Mouse (Mus musculus) megakaryocyte-erythroid progenitor cell, adult 5-6 weeks (primary cell): ENCODE results near the gene Bud31. TPM values are rescaled to one million over a fixed set of nuclear protein-coding genes. Genes with fewer than 3 reads are reported as not detected.
"Not testable (repeated sequence)": the region's sequence is repeated elsewhere in the genome, so short reads cannot be mapped to it uniquely, and the experiment has no call there.

Experiments
- ATAC-seq: replicated peaks from 2 replicates; pipeline ENCODE4 v1.8.0; 2016; ENCODE audit warnings: mild to moderate bottlenecking, inconsistent platforms; ENCODE audit not compliant: severe bottlenecking, poor library complexity, low FRiP score, low TSS enrichment
- total RNA-seq, 2 experiments: library from RNA; stranded (forward) in 1 of 2; stranded (reverse) in 1 of 2; fragments of 200-1000, 215-1000 nt in 1 of 2; fragments of >200 nt in 1 of 2; fragmentation: Nextera tagmentation in 1 of 2; gene quantifications; 2 replicates each; pipeline ENCODE4 v1.2.3; 2014 to 2017

Bud31 gene
- 141 and 226 TPM in 2 replicates for total RNA-seq (2014; fragmentation: Nextera tagmentation)
- 255 and 296 TPM in 2 replicates for total RNA-seq (2017)

GRCm38 (mm10) chr5:145139571-145140519 lies at the start of gene Bud31, which contains the start of gene Pdap1:
Gene Bud31, plus strand, starts transcription at chr5:145140362.
Gene Pdap1, minus strand, starts transcription at chr5:145140238.
- peak; percentile 85 for ATAC-seq

- no peak for ATAC-seq
Observed at GRCm38 (mm10) chr5:145096195-145096594, 44.0 kb upstream of the Bud31 start.

GRCm38 (mm10) chr5:145098340-145098821 lies 41.8 kb upstream of the Bud31 start:
- peak; percentile 52 for ATAC-seq

- no peak for ATAC-seq
Observed at GRCm38 (mm10) chr5:145100960-145101359, 39.2 kb upstream of the Bud31 start.

- not testable (repeated sequence) for ATAC-seq
Observed at GRCm38 (mm10) chr5:145101451-145101850, 38.7 kb upstream of the Bud31 start.

GRCm38 (mm10) chr5:145102706-145103105 lies 37.5 kb upstream of the Bud31 start:
- ATAC-seq, result no peak

- ATAC-seq, result no peak
Observed at GRCm38 (mm10) chr5:145104328-145104727, 35.8 kb upstream of the Bud31 start.

GRCm38 (mm10) chr5:145105694-145106275 lies 34.4 kb upstream of the Bud31 start:
- ATAC-seq, result no peak

- ATAC-seq, result no peak
Observed at GRCm38 (mm10) chr5:145110401-145110800, 29.8 kb upstream of the Bud31 start.

- ATAC-seq, result no peak
Observed at GRCm38 (mm10) chr5:145112566-145112965, 27.6 kb upstream of the Bud31 start.

GRCm38 (mm10) chr5:145113416-145113815 lies 26.7 kb upstream of the Bud31 start:
- ATAC-seq, result no peak

GRCm38 (mm10) chr5:145114071-145114605 lies 26.0 kb upstream of the Bud31 start, which contains the start of gene Arpc1b:
Gene Arpc1b, plus strand, starts transcription at chr5:145114215.
- ATAC-seq, result peak; percentile 31; the same call in 1 of the 2 replicates

GRCm38 (mm10) chr5:145114606-145115473 lies 25.3 kb upstream of the Bud31 start:
- peak; percentile 56 for ATAC-seq

GRCm38 (mm10) chr5:145115736-145116135 lies 24.4 kb upstream of the Bud31 start:
- no peak for ATAC-seq

- ATAC-seq, result no peak
Observed at GRCm38 (mm10) chr5:145116316-145116715, 23.8 kb upstream of the Bud31 start.

- peak; percentile 42; the same call in 1 of the 2 replicates for ATAC-seq
Observed at GRCm38 (mm10) chr5:145116916-145117315, 23.2 kb upstream of the Bud31 start.

GRCm38 (mm10) chr5:145118005-145118404 lies 22.2 kb upstream of the Bud31 start:
- no peak for ATAC-seq

GRCm38 (mm10) chr5:145118461-145118860 lies 21.7 kb upstream of the Bud31 start:
- ATAC-seq, result no peak

GRCm38 (mm10) chr5:145119385-145119784 lies 20.8 kb upstream of the Bud31 start:
- ATAC-seq, result no peak
